Mouse (Mus musculus): ENCODE results near the gene Ppm1j.
"Not testable (repeated sequence)": the region's sequence is repeated elsewhere in the genome, so short reads cannot be mapped to it uniquely, and the experiment has no call there.

The Ppm1j gene

GRCm38 (mm10) chr3:104788075-104788474 lies 7.2 kb downstream of the Ppm1j start, which contains the start of gene Rhoc:
TSS of gene Rhoc (plus strand) at chr3:104788375.
- no peak for DNase-seq

- DNase-seq = peak; percentile 91
Measured at GRCm38 (mm10) chr3:104788561-104789311, 7.9 kb downstream of the Ppm1j start.

DNA sequence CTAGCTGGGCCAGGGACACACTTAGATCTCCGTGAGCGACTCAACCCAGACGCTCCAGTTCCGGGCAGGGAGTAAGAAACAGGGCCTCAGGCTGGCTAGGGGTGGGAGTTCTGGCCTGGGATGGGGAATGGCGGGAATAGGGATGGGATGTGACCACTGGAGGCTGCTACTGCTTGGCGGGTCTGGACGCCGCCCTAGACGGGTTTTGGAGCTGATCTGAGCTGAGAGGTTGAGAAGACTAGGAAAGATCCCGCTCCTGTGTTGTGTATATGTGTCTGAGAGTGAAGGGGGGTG lies 8.4 kb downstream of the Ppm1j start:
- no peak for DNase-seq

DNA sequence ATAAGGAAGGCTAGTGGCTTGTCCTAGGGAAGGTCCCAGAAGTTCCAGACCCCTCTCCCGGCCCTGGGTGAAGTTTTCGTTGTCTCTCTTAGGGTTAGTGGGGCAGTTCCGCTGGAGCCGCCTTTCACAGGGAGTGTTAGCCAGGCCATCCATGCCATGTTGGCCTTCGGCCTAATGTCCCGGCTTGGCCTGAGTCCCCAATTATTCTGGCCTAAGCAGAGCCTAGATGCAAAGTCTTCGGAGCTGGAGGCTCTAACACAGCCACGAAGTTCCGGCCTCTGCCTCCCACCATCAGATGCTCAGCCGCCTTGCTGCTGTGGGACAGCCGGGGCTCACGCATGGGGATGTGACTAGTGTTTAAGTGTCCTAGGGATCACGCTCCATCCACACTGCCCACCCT lies 9.0 kb downstream of the Ppm1j start:
- DNase-seq = no peak

DNA sequence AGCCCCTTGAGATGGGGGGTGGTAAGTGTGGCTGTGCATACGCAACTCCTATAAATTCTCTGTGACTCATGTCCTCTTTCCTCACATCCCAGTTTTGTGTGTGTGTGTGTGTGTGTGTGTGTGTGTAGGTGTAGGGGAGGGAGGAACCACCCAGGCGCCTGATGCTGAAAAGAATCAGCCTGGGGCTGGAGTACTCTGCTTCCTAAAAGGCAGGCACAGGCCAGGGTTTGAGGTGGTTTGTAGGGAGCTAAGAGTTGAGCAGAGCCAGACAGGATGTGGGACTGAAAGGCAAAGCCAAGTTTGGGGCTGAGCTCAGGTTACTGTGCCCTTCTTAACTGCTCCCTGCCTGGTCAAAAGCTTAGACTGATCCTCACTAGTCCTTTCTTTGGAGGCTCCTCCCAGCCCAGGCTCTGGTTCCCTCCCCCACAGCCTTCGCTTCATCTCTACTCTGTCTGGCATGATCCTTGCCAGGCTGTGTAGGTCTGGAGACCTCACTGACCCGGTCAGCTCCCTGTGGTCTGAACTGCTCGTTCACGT lies 9.6 kb downstream of the Ppm1j start:
- DNase-seq = peak; percentile 50

GRCm38 (mm10) chr3:104791017-104791416 lies 10.2 kb downstream of the Ppm1j start:
- DNase-seq = no peak

- DNase-seq = no peak
Measured at GRCm38 (mm10) chr3:104791671-104792070, 10.8 kb downstream of the Ppm1j start.

DNA sequence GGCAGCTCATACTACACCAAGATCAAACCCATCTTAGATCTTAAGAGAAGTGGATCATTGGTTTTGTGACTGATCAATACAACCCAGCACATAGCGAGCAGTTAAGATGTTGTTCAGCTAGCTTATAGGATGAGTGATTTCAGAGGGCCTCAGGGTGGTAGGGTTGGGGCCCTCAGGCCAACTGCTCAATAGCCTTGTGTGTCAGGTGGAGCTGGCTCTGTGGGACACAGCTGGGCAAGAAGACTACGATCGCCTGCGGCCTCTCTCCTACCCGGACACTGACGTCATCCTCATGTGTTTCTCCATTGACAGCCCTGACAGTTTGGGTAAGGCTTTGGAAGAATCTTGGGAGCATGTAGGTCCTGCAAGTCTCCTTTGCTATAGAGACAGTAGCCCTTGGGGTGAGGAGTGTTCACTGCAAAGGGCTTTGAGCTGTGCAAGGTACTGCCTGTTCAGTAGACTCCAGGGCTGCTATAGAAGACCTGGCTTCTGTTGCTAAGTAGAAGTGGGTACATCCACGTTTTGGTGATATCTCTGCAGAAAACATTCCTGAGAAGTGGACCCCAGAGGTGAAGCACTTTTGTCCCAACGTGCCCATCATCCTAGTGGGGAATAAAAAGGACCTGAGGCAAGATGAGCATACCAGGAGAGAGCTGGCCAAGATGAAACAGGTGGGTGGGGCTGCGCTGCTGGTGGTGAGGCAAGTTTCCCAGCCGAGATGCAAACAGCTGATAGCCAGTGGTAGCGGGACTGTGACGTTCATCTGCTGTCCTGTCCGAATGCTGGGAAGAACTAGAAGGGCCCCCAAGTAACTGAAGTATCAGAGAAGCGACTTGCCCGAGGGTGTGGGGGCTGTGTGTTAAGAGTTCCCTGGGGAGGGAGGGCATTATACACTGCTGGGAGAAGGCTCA lies 11.8 kb downstream of the Ppm1j start:
- DNase-seq = no peak

DNA sequence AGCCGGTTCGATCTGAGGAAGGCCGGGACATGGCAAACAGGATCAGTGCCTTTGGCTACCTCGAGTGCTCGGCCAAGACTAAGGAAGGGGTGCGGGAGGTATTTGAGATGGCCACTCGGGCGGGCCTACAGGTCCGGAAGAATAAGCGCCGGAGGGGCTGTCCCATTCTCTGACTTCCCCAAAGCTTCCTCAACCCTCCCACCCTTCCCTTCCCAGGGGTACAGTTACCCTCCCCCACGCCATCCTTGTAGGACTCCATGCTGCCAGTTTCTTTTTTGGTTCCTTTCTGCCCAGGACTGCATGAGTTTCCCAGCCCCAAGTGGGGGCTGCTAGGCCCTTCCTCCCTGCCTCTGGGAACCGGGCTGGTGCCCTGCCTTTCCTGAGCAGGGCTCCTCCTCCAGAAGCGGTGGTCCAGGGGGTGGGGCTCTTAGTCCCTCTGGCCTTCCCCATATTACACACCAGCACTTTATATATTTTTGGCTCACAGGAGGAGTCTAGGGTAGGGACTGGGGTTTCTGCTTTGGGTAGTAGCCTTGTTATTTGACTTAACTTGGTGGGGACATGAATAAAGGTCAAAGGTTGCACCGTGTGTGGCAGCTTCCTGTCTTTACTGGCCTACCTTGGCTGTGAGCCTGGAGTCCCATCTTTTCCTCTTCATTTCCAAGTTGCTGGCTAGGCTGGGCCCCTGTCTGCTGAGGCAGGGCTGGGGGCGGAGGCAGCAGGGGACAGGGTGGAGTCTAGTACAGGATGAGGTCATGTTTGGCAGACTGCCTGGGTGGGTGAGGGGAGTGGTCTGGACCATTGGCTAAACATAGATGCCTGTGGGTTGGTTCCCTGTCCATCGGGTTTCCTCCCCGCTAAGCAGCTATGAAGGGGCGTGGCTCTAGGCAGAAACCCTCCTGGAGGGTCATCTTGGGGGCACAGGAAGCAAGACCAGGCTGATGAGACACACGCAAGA lies 13.3 kb downstream of the Ppm1j start:
- DNase-seq = peak; percentile 98

GRCm38 (mm10) chr3:104794953-104795470 lies 14.2 kb downstream of the Ppm1j start:
- no peak for DNase-seq

- no peak for DNase-seq
Measured at GRCm38 (mm10) chr3:104795661-104796340, 14.9 kb downstream of the Ppm1j start.

GRCm38 (mm10) chr3:104796430-104797082 lies 15.7 kb downstream of the Ppm1j start:
- DNase-seq = no peak

DNA sequence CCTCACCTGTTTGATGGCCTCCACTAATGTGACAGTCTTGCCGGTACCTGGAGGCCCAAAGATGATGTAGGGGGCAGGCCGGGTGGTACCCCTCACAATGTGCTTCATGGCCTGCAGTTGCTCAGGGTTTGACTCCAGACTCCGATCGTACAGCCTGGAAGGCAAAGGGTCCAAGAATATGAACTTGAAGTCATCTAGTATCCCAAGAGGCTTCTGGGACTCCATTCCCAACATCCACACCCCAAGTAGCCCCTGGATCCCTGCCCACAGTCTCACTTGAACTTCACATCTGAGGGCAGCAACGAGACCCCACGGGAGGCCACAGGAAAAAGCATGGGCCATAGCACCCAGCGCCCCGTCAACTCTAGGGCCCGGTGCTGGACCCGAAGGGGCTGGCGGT lies 19.8 kb downstream of the Ppm1j start:
- DNase-seq = no peak

- no peak for DNase-seq
Measured at GRCm38 (mm10) chr3:104801481-104801880, 20.6 kb downstream of the Ppm1j start.

DNA sequence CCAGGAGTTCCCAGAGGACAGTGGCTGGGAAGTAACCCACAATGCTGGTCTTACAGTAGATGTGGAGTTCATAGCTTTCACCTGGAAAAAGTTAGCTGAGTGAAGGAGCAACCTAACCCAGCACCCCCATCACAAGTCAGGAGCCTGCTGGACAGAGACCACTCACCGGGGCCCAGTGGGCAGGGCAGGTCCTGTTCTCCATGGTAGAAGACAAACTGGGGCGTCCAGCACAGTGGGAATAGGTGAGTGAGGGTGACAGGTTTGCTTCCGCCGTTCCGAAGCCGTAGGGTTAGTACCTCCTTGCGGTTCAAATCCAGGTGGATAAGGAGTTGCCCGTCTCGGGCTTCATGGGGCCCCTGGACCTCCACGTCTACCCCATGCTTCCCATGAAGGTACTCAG lies 23.5 kb downstream of the Ppm1j start:
- no peak for DNase-seq

DNA sequence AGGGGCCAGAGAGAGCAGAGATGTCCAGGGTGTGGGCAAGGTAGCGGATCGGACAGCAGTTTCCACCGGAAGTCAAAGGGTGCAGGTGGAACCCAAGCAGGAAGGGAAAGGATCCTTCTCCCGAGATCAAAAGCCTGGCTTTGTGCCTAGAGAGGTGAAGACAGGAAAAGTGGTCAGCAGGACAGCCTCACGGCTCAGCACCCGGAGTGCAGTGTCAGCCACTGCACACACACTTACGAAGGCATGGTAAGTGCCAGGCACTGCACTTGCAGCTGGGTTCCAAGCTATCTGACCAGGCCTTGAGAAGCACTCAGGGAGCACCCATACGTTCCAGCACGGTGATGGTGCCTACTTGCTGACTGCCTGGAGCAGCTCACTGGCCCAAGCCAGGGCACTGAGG lies 24.7 kb downstream of the Ppm1j start:
- DNase-seq = no peak

- no peak for DNase-seq
Measured at GRCm38 (mm10) chr3:104811752-104812151, 30.9 kb downstream of the Ppm1j start.

- no peak for DNase-seq
Measured at GRCm38 (mm10) chr3:104812254-104812653, 31.4 kb downstream of the Ppm1j start.

DNA sequence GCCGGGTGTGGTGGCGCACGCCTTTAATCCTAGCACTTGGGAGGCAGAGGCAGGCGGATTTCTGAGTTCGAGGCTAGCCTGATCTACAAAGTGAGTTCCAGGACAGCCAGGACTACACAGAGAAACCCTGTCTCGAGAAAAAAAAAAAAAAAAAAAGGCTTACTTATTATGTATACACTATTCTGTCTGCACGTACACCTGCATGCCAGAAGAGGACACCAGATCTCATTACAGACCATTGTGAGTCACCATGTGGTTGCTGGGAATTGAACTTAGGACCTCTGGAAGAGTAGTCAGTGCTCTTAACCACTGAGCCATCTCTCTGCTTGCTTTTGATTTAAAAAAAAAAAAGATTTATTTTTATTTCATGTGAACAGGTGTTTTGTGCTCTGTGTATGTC lies 32.4 kb downstream of the Ppm1j start:
- not testable (repeated sequence) for DNase-seq

DNA sequence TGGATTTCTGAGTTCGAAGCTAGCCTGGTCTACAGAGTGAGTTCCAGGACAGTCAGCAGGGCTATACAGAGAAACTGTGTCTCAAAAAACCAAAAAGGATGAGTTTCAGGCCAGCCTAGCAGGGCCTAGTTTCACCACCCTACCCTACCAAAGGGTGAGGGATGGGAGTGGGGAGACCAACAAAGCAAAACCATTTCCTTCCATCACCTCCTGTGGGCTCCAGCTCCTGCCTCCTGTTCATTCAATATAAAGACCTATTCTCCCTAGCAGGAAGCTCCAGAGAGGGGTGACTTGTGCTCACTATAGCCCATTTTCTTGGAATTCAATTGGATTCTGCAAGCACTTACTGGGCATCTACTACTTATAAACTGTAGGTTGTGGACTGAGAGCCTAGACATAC lies 33.9 kb downstream of the Ppm1j start:
- no peak for DNase-seq

- no peak for DNase-seq
Measured at GRCm38 (mm10) chr3:104815346-104815745, 34.5 kb downstream of the Ppm1j start.

All from retina, postnatal 1 day (tissue).